Mouse (Mus musculus): ENCODE data around the gene Nos1. TPM values are rescaled to one million over a fixed set of nuclear protein-coding genes. Genes with fewer than 3 reads are reported as not detected.

The Nos1 gene
- polyA plus RNA-seq, 1 experiment from 2014 or later = 0.82 TPM

DNA sequence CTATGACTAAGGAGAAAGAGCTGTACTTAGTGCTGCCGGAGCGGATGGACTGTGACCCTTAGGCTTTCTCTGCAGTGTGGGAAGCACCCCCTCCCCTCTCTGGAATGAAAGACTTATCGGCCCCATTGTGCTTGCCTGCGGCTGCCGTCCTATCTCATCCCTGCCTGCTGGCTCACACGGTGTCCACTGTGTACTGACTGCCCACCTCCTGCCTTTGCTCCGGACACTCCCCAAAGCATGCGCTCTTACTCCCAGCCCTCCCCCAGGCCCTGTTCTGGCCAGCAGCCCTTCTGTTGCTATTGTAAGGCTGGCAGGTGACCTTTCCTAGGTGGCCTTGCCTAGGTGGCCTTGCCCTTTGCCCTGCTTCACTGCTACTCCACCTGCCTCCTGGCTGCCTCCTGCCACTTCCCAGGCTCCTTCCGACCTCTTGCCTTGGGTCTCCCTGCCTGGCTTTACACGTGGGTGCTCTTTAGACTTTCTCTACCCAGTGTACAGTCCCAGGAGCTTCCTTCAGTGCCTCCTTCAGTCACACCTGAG lies 216.7 kb downstream of the Nos1 start:
- Histone ChIP-seq H3K27ac (no peak overlapping the region), H3K27me3 (ENCODE audit: insufficient read depth, low read length) (no peaks in the 10 kb centered on the region), H3K4me2 (ENCODE audit: low read length) (no peak overlapping the region), H3K4me3 (replicated peaks; ENCODE audit: low read depth, low read length) (no peak overlapping the region), H3K4me1 (replicated peaks; ENCODE audit: insufficient read depth, low read length) (no peaks in the 10 kb centered on the region), H3K9ac (ENCODE audit: low read depth, low read length) (no peak overlapping the region), H3K9me3 (replicated peaks; ENCODE audit: low read length) (no peaks in the 10 kb centered on the region), H3K36me3 (ENCODE audit: insufficient read depth, low read length) (peaks cover 76% of the 10 kb centered on the region)
- TF ChIP-seq CTCF (IDR thresholded peaks at IDR 0.05; ENCODE audit: low read depth) = no peak
- DNase-seq (ENCODE audit: low spot score) (no peak), ATAC-seq (replicated peaks; ENCODE audit: low FRiP score, low read depth) (peak; percentile 75)
- 75% methylated on average over 10 of the region's 10 CpGs for WGBS

GRCm38 (mm10) chr5:117999061-117999460 lies 218.2 kb downstream of the Nos1 start:
- H3K9me3 ChIP-seq (replicated peaks; ENCODE audit: low read length) = no peaks in the 10 kb centered on the region
- WGBS = 86% methylated on average over 7 of the region's 7 CpGs
- no peak overlapping the region for H3K4me2 ChIP-seq (ENCODE audit: low read length)
- ATAC-seq (replicated peaks; ENCODE audit: low FRiP score, low read depth) = no peak
- no peak for TF ChIP-seq CTCF (IDR thresholded peaks at IDR 0.05; ENCODE audit: low read depth)
- no peak overlapping the region for H3K4me3 ChIP-seq (replicated peaks; ENCODE audit: low read depth, low read length)
- H3K9ac ChIP-seq (ENCODE audit: low read depth, low read length) = no peak overlapping the region
- no peaks in the 10 kb centered on the region for H3K27me3 ChIP-seq (ENCODE audit: insufficient read depth, low read length)
- no peaks in the 10 kb centered on the region for H3K4me1 ChIP-seq (replicated peaks; ENCODE audit: insufficient read depth, low read length)
- no peak overlapping the region for H3K27ac ChIP-seq
- no peak for DNase-seq (ENCODE audit: low spot score)
- H3K36me3 ChIP-seq (ENCODE audit: insufficient read depth, low read length) = peaks cover 79% of the 10 kb centered on the region

GRCm38 (mm10) chr5:117999584-117999983 lies 218.8 kb downstream of the Nos1 start:
- Histone ChIP-seq H3K27me3 (ENCODE audit: insufficient read depth, low read length) (no peaks in the 10 kb centered on the region), H3K9ac (ENCODE audit: low read depth, low read length) (no peak overlapping the region), H3K4me2 (ENCODE audit: low read length) (no peak overlapping the region), H3K4me1 (replicated peaks; ENCODE audit: insufficient read depth, low read length) (no peaks in the 10 kb centered on the region), H3K4me3 (replicated peaks; ENCODE audit: low read depth, low read length) (no peak overlapping the region), H3K9me3 (replicated peaks; ENCODE audit: low read length) (no peaks in the 10 kb centered on the region), H3K36me3 (ENCODE audit: insufficient read depth, low read length) (peaks cover 75% of the 10 kb centered on the region), H3K27ac (no peak overlapping the region)
- no peak for ATAC-seq (replicated peaks; ENCODE audit: low FRiP score, low read depth)
- TF ChIP-seq CTCF (IDR thresholded peaks at IDR 0.05; ENCODE audit: low read depth) = no peak
- DNase-seq (ENCODE audit: low spot score) = no peak
- 77% methylated on average over 11 of the region's 11 CpGs for WGBS

- DNase-seq (ENCODE audit: low spot score) (peak; percentile 81), ATAC-seq (replicated peaks; ENCODE audit: low FRiP score, low read depth) (no peak)
- H3K4me1 ChIP-seq (replicated peaks; ENCODE audit: insufficient read depth, low read length) = no peaks in the 10 kb centered on the region
- 34% methylated on average over 9 of the region's 9 CpGs for WGBS
- no peaks in the 10 kb centered on the region for H3K27me3 ChIP-seq (ENCODE audit: insufficient read depth, low read length)
- H3K9ac ChIP-seq (ENCODE audit: low read depth, low read length) = no peak overlapping the region
- H3K9me3 ChIP-seq (replicated peaks; ENCODE audit: low read length) = no peaks in the 10 kb centered on the region
- no peak overlapping the region for H3K4me3 ChIP-seq (replicated peaks; ENCODE audit: low read depth, low read length)
- no peak overlapping the region for H3K4me2 ChIP-seq (ENCODE audit: low read length)
- TF ChIP-seq CTCF (IDR thresholded peaks at IDR 0.05; ENCODE audit: low read depth) = peak; percentile 96
- H3K27ac ChIP-seq = no peak overlapping the region
- H3K36me3 ChIP-seq (ENCODE audit: insufficient read depth, low read length) = peaks cover 63% of the 10 kb centered on the region
Measured at GRCm38 (mm10) chr5:118002059-118002458, 221.2 kb downstream of the Nos1 start.

DNA sequence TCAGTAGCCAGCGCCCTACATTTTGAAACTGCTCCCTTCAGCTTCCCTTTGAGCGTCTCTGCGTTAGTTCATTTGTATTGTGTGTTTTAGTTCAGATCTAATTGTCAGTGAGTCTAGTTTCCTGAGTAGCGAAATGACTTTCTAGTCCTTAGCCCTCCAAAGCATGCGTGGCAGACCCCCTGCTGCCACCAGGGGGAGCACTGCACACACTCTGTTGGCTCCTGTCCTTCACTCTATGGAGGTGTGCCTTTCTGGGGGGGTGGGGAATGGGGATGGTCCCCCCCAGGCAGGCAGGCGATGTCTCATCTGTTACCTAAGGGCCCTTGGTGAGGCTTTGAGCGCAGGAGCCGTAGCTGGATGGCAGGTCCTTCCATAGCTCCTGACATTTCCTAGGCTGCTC lies 223.8 kb downstream of the Nos1 start:
- Histone ChIP-seq H3K36me3 (ENCODE audit: insufficient read depth, low read length) (peaks cover 64% of the 10 kb centered on the region), H3K4me1 (replicated peaks; ENCODE audit: insufficient read depth, low read length) (no peaks in the 10 kb centered on the region), H3K4me2 (ENCODE audit: low read length) (no peak overlapping the region), H3K4me3 (replicated peaks; ENCODE audit: low read depth, low read length) (no peak overlapping the region), H3K27ac (no peak overlapping the region), H3K9ac (ENCODE audit: low read depth, low read length) (no peak overlapping the region), H3K9me3 (replicated peaks; ENCODE audit: low read length) (no peaks in the 10 kb centered on the region), H3K27me3 (ENCODE audit: insufficient read depth, low read length) (no peaks in the 10 kb centered on the region)
- DNase-seq (ENCODE audit: low spot score) = peak; percentile 54
- ATAC-seq (replicated peaks; ENCODE audit: low FRiP score, low read depth) = no peak
- TF ChIP-seq CTCF (IDR thresholded peaks at IDR 0.05; ENCODE audit: low read depth) = peak; percentile 85
- 78% methylated on average over 8 of the region's 8 CpGs for WGBS

GRCm38 (mm10) chr5:118005728-118006127 lies 224.9 kb downstream of the Nos1 start:
- ATAC-seq (replicated peaks; ENCODE audit: low FRiP score, low read depth) = no peak
- no peak for TF ChIP-seq CTCF (IDR thresholded peaks at IDR 0.05; ENCODE audit: low read depth)

GRCm38 (mm10) chr5:118008344-118008743 lies 227.5 kb downstream of the Nos1 start:
- H3K4me2 ChIP-seq (ENCODE audit: low read length) = no peak overlapping the region
- no peak overlapping the region for H3K27ac ChIP-seq
- ATAC-seq (replicated peaks; ENCODE audit: low FRiP score, low read depth) (no peak), DNase-seq (ENCODE audit: low spot score) (no peak)
- 91% methylated on average over 13 of the region's 13 CpGs for whole genome bisulfite sequencing
- no peaks in the 10 kb centered on the region for H3K9me3 ChIP-seq (replicated peaks; ENCODE audit: low read length)
- no peaks in the 10 kb centered on the region for H3K27me3 ChIP-seq (ENCODE audit: insufficient read depth, low read length)
- peaks cover 36% of the 10 kb centered on the region for H3K36me3 ChIP-seq (ENCODE audit: insufficient read depth, low read length)
- no peak overlapping the region for H3K9ac ChIP-seq (ENCODE audit: low read depth, low read length)
- no peak overlapping the region for H3K4me3 ChIP-seq (replicated peaks; ENCODE audit: low read depth, low read length)
- no peak for TF ChIP-seq CTCF (IDR thresholded peaks at IDR 0.05; ENCODE audit: low read depth)
- H3K4me1 ChIP-seq (replicated peaks; ENCODE audit: insufficient read depth, low read length) = no peaks in the 10 kb centered on the region

More at GRCm38 (mm10) chr5:118005728-118006127, 224.9 kb downstream of the Nos1 start:
- H3K4me2 ChIP-seq (ENCODE audit: low read length) = no peak overlapping the region
- H3K36me3 ChIP-seq (ENCODE audit: insufficient read depth, low read length) = peaks cover 59% of the 10 kb centered on the region
- no peak for DNase-seq (ENCODE audit: low spot score)
- no peak overlapping the region for H3K27ac ChIP-seq
- 67% methylated on average over 1 of the region's 1 CpGs for WGBS
- H3K4me1 ChIP-seq (replicated peaks; ENCODE audit: insufficient read depth, low read length) = no peaks in the 10 kb centered on the region
- no peak overlapping the region for H3K9ac ChIP-seq (ENCODE audit: low read depth, low read length)
- no peak overlapping the region for H3K4me3 ChIP-seq (replicated peaks; ENCODE audit: low read depth, low read length)
- H3K27me3 ChIP-seq (ENCODE audit: insufficient read depth, low read length) = no peaks in the 10 kb centered on the region
- H3K9me3 ChIP-seq (replicated peaks; ENCODE audit: low read length) = no peaks in the 10 kb centered on the region

Other genes with a start within 250 kb of the Nos1 start
- 51.6 and 54.4 TPM in 2 replicates for gene Fbxo21, start 195.7 kb downstream of the Nos1 start, polyA plus RNA-seq (2015; fragmentation: Nextera tagmentation; extraction: Ambion mirVana)
- gene Tesc, start 246.7 kb downstream of the Nos1 start, polyA plus RNA-seq (2015; fragmentation: Nextera tagmentation; extraction: Ambion mirVana) = 28.3 and 29.4 TPM in 2 replicates

Data from kidney, postnatal 0 days (tissue).